ENCODE assay signal across 8 mouse cellular contexts in the genomic region with DNA sequence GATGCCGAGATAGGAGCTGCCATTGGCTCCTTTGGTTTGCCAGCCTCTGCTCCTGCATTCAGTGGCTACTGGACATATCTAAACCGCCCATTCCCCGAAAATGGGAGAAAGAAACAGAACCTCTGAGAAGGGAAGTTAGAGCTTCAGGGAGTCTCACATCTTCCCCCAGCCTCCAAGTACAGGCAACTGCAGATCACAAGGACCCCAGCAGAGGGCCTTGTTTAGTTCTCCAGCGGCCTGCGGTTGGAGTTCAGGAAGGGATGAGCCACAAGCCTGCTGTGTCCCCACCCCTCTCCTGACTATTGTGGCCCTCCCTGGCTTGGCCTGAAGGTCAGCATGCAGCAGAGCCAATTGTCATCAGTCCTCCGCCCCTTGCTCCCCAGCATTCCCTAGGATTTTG. TPM values are rescaled to one million over a fixed set of nuclear protein-coding genes. Genes with fewer than 3 reads are reported as not detected.
A peak's percentile ranks its signal among the peaks of the same experiment; 100 is the strongest.
DNase-seq lines count a peak whose midpoint lies in the region; ATAC-seq lines count a peak whose summit lies in the region.

No protein-coding gene starts in this region.

- peak overlapping the region; percentile 86 for H3K4me2 ChIP-seq in heart, embryonic 13.5 days
- peak overlapping the region; percentile 86 for H3K4me2 ChIP-seq in kidney, embryonic 16.5 days (replicated peaks; ENCODE audit: low read depth, low read length)
- H3K4me2 ChIP-seq in limb, embryonic 15.5 days = peak overlapping the region; percentile 95
- H3K4me2 ChIP-seq in midbrain, embryonic 15.5 days = peak overlapping the region; percentile 66
- H3K4me2 ChIP-seq in stomach, embryonic 14.5 days (replicated peaks; ENCODE audit: low read depth, low read length) = peak overlapping the region; percentile 97

- H3K36me3 ChIP-seq in heart, embryonic 13.5 days = no peaks in the 10 kb centered on the region
- no peaks in the 10 kb centered on the region for H3K36me3 ChIP-seq in kidney, embryonic 16.5 days (ENCODE audit: insufficient read depth, low read length)
- no peaks in the 10 kb centered on the region for H3K36me3 ChIP-seq in limb, embryonic 15.5 days
- H3K36me3 ChIP-seq in midbrain, embryonic 15.5 days (replicated peaks) = no peaks in the 10 kb centered on the region
- H3K36me3 ChIP-seq in stomach, embryonic 14.5 days (ENCODE audit: control insufficient read depth, insufficient read depth, low read length) = no peaks in the 10 kb centered on the region

- peak; percentile 64 for DNase-seq in CD4-positive, CD25-positive, alpha-beta regulatory T cell, adult 2 months (ENCODE audit: low read depth, low spot score)
- DNase-seq in brain, adult 2 months (ENCODE audit: low read depth, low spot score) = peak; percentile 92
- DNase-seq in fibroblast of lung, adult 2 months (ENCODE audit: low read depth) = peak; percentile 34

- no peak overlapping the region for H3K27ac ChIP-seq in heart, embryonic 13.5 days (replicated peaks)
- H3K27ac ChIP-seq in kidney, embryonic 16.5 days (ENCODE audit: low read length) = peak overlapping the region; percentile 83; the same call in 1 of the 2 replicates
- no peak overlapping the region for H3K27ac ChIP-seq in limb, embryonic 15.5 days
- peak overlapping the region; percentile 90 for H3K27ac ChIP-seq in midbrain, embryonic 15.5 days
- no peak overlapping the region for H3K27ac ChIP-seq in stomach, embryonic 14.5 days (ENCODE audit: low read length)

- WGBS in heart, embryonic 13.5 days = 9% methylated on average over 6 of the region's 6 CpGs
- 11% methylated on average over 6 of the region's 6 CpGs for WGBS in kidney, embryonic 16.5 days
- WGBS in limb, embryonic 15.5 days = 23% methylated on average over 6 of the region's 6 CpGs
- 10% methylated on average over 6 of the region's 6 CpGs for WGBS in midbrain, embryonic 15.5 days
- 17% methylated on average over 6 of the region's 6 CpGs for WGBS in stomach, embryonic 14.5 days

- 0 out of 2 replicates have a peak, but pooled peaks cover 6% of the 10 kb centered on the region for H3K27me3 ChIP-seq in heart, embryonic 13.5 days (replicated peaks)
- 0 out of 2 replicates have a peak, but pooled peaks cover 4% of the 10 kb centered on the region for H3K27me3 ChIP-seq in kidney, embryonic 16.5 days (ENCODE audit: insufficient read depth, low read length)
- H3K27me3 ChIP-seq in limb, embryonic 15.5 days = peaks cover 20% of the 10 kb centered on the region
- H3K27me3 ChIP-seq in midbrain, embryonic 15.5 days (replicated peaks) = peaks cover 9% of the 10 kb centered on the region; the same call in 1 of the 2 replicates
- H3K27me3 ChIP-seq in stomach, embryonic 14.5 days (ENCODE audit: control insufficient read depth, insufficient read depth, low read length) = no peaks in the 10 kb centered on the region

- H3K9me3 ChIP-seq in heart, embryonic 13.5 days = no peaks in the 10 kb centered on the region
- no peaks in the 10 kb centered on the region for H3K9me3 ChIP-seq in kidney, embryonic 16.5 days (ENCODE audit: low read length)
- H3K9me3 ChIP-seq in limb, embryonic 15.5 days = no peaks in the 10 kb centered on the region
- H3K9me3 ChIP-seq in midbrain, embryonic 15.5 days = no peaks in the 10 kb centered on the region
- no peaks in the 10 kb centered on the region for H3K9me3 ChIP-seq in stomach, embryonic 14.5 days (ENCODE audit: control insufficient read depth, low read depth, low read length)

- peak overlapping the region; percentile 88 for H3K9ac ChIP-seq in heart, embryonic 13.5 days
- peak overlapping the region; percentile 94 for H3K9ac ChIP-seq in kidney, embryonic 16.5 days (replicated peaks; ENCODE audit: low read length)
- H3K9ac ChIP-seq in limb, embryonic 15.5 days = no peak overlapping the region
- peak overlapping the region; percentile 82 for H3K9ac ChIP-seq in midbrain, embryonic 15.5 days
- peak overlapping the region; percentile 58; the same call in 1 of the 2 replicates for H3K9ac ChIP-seq in stomach, embryonic 14.5 days (replicated peaks; ENCODE audit: low read depth, low read length)

- peaks cover 42% of the 10 kb centered on the region for H3K4me1 ChIP-seq in heart, embryonic 13.5 days
- H3K4me1 ChIP-seq in kidney, embryonic 16.5 days (ENCODE audit: insufficient read depth, low read length) = peaks cover 36% of the 10 kb centered on the region
- H3K4me1 ChIP-seq in limb, embryonic 15.5 days = peaks cover 22% of the 10 kb centered on the region
- H3K4me1 ChIP-seq in midbrain, embryonic 15.5 days = peaks cover 33% of the 10 kb centered on the region
- 0 out of 2 replicates have a peak, but pooled peaks cover 4% of the 10 kb centered on the region for H3K4me1 ChIP-seq in stomach, embryonic 14.5 days (ENCODE audit: control insufficient read depth, insufficient read depth, low read length)

- no peak for ATAC-seq in heart, embryonic 13.5 days (ENCODE audit: extremely low read depth, insufficient number of reproducible peaks, low FRiP score, low TSS enrichment)
- peak; percentile 20; the same call in 1 of the 2 replicates for ATAC-seq in kidney, embryonic 16.5 days (ENCODE audit: low FRiP score, low TSS enrichment)
- no peak for ATAC-seq in limb, embryonic 15.5 days (ENCODE audit: insufficient number of reproducible peaks, low FRiP score, low TSS enrichment, low read depth)
- ATAC-seq in midbrain, embryonic 15.5 days (replicated peaks) = peak; percentile 50
- ATAC-seq in stomach, embryonic 14.5 days (ENCODE audit: insufficient number of reproducible peaks, insufficient read depth, low FRiP score, low read depth) = no peak

- peak overlapping the region; percentile 79 for H3K4me3 ChIP-seq in heart, embryonic 13.5 days
- peak overlapping the region; percentile 80 for H3K4me3 ChIP-seq in kidney, embryonic 16.5 days (ENCODE audit: low read length)
- H3K4me3 ChIP-seq in limb, embryonic 15.5 days = peak overlapping the region; percentile 72
- peak overlapping the region; percentile 62 for H3K4me3 ChIP-seq in midbrain, embryonic 15.5 days
- H3K4me3 ChIP-seq in stomach, embryonic 14.5 days (ENCODE audit: low read depth, low read length) = peak overlapping the region; percentile 69

RNA-seq across cellular contexts. Expression of a gene that starts 0.8 kb away (rescaled TPM):
- 19.5 and 22.5 TPM in 2 replicates for polyA plus RNA-seq in heart, embryonic 13.5 days (2015; fragmentation: Nextera tagmentation; extraction: Ambion mirVana)
- 20.8 and 24.9 TPM in 2 replicates for polyA plus RNA-seq in kidney, embryonic 16.5 days (2015; fragmentation: Nextera tagmentation; extraction: Ambion mirVana)
- polyA plus RNA-seq in limb, embryonic 15.5 days (2015; fragmentation: Nextera tagmentation; extraction: Ambion mirVana) = 19.1 and 20.3 TPM in 2 replicates
- 27.9 and 28.2 TPM in 2 replicates for polyA plus RNA-seq in midbrain, embryonic 15.5 days (2015; fragmentation: Nextera tagmentation; extraction: Ambion mirVana)
- 9.1 and 13.2 TPM in 2 replicates for polyA plus RNA-seq in stomach, embryonic 14.5 days (2014; fragmentation: Nextera tagmentation; extraction: Ambion mirVana)

Comparison
In these comparisons a context has a peak if more than half of its experiments do, and no peak if none do; other contexts are left out.
1. DNase-seq: peak in every context shown above with its lines; median percentile 92 in brain, adult 2 months; 64 in CD4-positive, CD25-positive, alpha-beta regulatory T cell, adult 2 months; 34 in fibroblast of lung, adult 2 months.
2. ATAC-seq: peak in kidney, embryonic 16.5 days (single experiment) and midbrain, embryonic 15.5 days (single experiment); none in heart, embryonic 13.5 days (single experiment), limb, embryonic 15.5 days (single experiment) and stomach, embryonic 14.5 days (single experiment).
3. H3K27ac ChIP-seq: peak in kidney, embryonic 16.5 days (single experiment) and midbrain, embryonic 15.5 days (single experiment); none in heart, embryonic 13.5 days (single experiment), limb, embryonic 15.5 days (single experiment) and stomach, embryonic 14.5 days (single experiment).
4. Peak in every context shown above with its lines, with median percentiles within 50 percentile points of each other: H3K4me2 ChIP-seq and H3K4me3 ChIP-seq.